Mouse (Mus musculus): Measurements from ENCODE around the gene Tmem104. TPM values are rescaled to one million over a fixed set of nuclear protein-coding genes. Genes with fewer than 3 reads are reported as not detected.

The Tmem104 gene
- total RNA-seq (2021): 10 to 100 TPM in 1 of 2 experiments, 1 to 10 TPM in 1; 9.5 to 15.7 TPM
- long read RNA-seq, experiment 1, partial matches to known transcripts: 0 of 4 reads
- long read RNA-seq, experiment 1, other reads (novel, unspliced or antisense): 4 of 4 reads
- long read RNA-seq, experiment 2, full-length matches to known transcripts: 3 of 4 reads
- long read RNA-seq, experiment 2, partial matches to known transcripts: 0 of 4 reads
- long read RNA-seq, experiment 2, other reads (novel, unspliced or antisense): 1 of 4 reads

DNA sequence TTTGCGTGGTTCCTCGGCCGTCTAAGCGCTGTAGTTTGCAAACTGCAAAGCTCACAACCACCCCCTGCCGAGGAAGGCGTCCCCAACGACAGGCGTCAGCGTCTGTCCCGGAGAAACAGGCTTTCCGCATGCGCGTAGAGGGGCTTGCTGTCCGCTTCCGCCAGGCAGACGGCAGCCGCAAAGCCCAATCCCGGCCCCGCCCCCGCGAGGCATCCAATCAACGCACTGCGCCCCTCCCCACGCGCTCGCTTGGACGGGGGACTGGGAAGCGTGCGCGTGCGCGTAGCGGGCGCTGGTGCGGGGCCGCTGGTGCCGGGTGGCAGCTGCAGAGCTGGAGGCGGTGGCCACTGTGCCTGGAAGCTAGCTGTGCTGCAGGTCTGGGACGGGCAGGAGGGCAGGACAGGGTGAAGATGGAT, at the start of gene Tmem104:
Tmem104 (plus strand) TSS at position 264 of the 416 bp plus-strand sequence.
- peak; percentile 100 for DNase-seq

- DNase-seq: no peak
Measured at GRCm38 (mm10) chr11:115138597-115139262, 48.6 kb upstream of the Tmem104 start.

DNA sequence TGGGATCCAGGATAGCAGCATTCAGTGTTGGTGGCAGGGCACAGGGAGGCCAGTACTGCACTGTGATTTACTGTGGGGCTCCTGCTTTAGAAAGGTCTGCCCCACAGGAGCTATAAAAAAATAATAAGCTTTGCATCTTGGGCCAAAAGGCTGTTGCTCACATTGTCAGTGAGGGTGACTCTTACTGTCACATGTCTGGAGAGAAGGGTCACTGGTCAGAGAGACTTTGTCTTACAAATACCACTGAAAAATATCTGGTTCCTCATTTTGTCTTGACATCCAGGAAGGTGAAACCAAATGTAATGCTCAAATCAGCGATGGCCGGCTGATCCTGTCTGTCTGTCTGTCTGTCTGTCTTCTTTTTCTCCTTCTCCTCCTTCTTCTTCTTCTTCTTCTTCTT, 45.3 kb upstream of the Tmem104 start:
- DNase-seq: no peak

- DNase-seq: no peak
Measured at GRCm38 (mm10) chr11:115147813-115148212, 39.5 kb upstream of the Tmem104 start.

- no peak for DNase-seq
Measured at GRCm38 (mm10) chr11:115150741-115151254, 36.5 kb upstream of the Tmem104 start.

- peak; percentile 81 for DNase-seq
Measured at GRCm38 (mm10) chr11:115151755-115152429, 35.4 kb upstream of the Tmem104 start.

GRCm38 (mm10) chr11:115153088-115153487, 34.2 kb upstream of the Tmem104 start:
- no peak for DNase-seq

- DNase-seq: peak; percentile 86
Measured at GRCm38 (mm10) chr11:115153699-115154292, 33.5 kb upstream of the Tmem104 start.

DNA sequence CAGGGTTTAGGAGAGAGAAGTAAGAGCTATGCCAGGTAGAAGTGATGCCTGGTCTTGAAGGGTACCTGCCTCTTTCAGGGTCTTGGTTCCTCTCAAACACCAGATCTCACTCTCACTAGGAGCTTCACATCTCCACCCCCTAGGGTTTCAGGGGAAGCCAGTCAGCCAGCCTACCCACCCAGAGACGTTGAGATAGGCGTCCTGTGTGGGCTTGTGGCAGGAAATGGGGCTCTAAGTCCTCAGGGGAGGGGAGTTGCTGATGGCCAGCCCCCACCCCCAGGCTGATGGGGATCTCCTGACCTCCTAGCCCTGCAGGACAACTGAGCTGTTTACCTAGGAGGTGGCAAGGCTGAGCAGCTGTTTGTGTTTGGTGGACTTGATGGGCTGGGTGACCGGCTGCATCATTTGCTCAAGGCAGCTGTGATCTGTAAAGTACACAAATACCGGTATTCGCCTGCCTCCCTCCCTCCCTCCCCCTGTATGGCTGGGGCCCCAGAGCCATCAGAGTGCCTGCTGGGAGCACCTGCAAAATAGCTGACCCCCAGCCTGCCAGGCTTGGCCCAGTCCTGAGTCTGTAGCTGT, 32.1 kb upstream of the Tmem104 start:
- DNase-seq: no peak

- DNase-seq: peak; percentile 24
Measured at GRCm38 (mm10) chr11:115157933-115158719, 29.2 kb upstream of the Tmem104 start.

- peak; percentile 91 for DNase-seq
Measured at GRCm38 (mm10) chr11:115160016-115160797, 27.1 kb upstream of the Tmem104 start.

GRCm38 (mm10) chr11:115160883-115161577, 26.3 kb upstream of the Tmem104 start:
- peak; percentile 90 for DNase-seq

DNA sequence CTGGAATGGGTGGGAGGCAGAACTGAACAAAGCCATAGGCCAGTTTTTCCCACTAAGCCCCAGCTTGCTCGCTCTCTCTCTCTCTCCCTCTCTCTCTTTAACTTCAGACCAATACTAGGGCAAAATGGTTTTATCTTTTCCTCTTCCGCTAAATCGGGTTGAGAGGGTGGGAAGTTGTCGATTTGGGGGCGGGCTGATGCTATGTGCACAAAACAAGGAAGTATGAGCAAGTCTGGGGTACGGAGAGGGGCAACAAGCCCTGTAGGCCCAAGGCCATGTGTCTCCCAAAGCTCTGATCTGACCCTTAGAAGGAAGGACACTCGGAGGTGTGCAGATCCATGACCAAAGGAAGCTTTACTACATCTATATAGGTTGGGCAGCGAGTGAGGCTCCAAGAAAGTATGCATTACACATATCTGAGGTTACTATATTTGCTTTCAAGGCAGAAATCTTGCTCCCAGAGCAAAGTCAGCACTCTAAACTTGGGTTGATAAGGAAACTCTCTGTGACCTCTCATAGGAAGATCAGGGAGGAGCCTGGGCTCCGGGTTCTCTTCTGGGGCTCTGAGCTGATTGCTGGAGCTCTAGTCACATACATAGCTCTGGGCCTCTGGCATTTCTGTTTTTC, 25.6 kb upstream of the Tmem104 start:
- no peak for DNase-seq

- no peak for DNase-seq
Measured at GRCm38 (mm10) chr11:115162205-115162601, 25.1 kb upstream of the Tmem104 start.

GRCm38 (mm10) chr11:115162832-115163480, 24.3 kb upstream of the Tmem104 start, which contains the start of gene Slc9a3r1:
Gene Slc9a3r1, plus strand, starts transcription at chr11:115163341.
- DNase-seq: peak; percentile 99

- peak; percentile 46 for DNase-seq
Measured at GRCm38 (mm10) chr11:115163568-115164150, 23.6 kb upstream of the Tmem104 start.

GRCm38 (mm10) chr11:115164341-115164975, 22.8 kb upstream of the Tmem104 start:
- DNase-seq: peak; percentile 25

DNA sequence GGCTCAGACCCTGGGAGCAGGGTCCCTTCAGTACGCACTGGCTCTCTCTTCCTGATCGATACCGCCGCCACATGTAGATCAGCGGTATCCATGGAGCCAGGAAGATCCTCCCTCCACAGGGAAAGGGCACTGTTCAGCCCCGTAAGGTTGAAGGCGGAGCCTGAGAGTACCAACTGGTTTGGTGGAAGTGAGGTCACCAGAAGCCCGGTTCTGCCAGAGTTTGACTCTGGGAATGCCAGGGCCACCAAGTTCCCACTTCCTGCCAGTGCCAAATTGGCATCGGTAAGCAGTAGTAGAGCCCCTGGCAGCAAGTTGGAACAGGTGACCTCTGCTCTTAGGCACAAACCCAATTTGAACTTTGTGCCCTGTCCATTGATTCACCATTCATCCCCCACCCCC, 22.3 kb upstream of the Tmem104 start:
- DNase-seq: peak; percentile 59
